Mouse (Mus musculus) lung, postnatal 4 days (tissue): ENCODE measurements at regions not wholly inside any gene's neighbourhood (a gene's known extent, or its start where the extent isn't known, plus 50 kb on each side); places are given as distances from the start of the nearest gene placed in this dataset.

ENCODE experiments used
- DNase-seq, 2 experiments: peaks; one replicate each; pipeline ENCODE4 v3.0.0; 2021

DNA sequence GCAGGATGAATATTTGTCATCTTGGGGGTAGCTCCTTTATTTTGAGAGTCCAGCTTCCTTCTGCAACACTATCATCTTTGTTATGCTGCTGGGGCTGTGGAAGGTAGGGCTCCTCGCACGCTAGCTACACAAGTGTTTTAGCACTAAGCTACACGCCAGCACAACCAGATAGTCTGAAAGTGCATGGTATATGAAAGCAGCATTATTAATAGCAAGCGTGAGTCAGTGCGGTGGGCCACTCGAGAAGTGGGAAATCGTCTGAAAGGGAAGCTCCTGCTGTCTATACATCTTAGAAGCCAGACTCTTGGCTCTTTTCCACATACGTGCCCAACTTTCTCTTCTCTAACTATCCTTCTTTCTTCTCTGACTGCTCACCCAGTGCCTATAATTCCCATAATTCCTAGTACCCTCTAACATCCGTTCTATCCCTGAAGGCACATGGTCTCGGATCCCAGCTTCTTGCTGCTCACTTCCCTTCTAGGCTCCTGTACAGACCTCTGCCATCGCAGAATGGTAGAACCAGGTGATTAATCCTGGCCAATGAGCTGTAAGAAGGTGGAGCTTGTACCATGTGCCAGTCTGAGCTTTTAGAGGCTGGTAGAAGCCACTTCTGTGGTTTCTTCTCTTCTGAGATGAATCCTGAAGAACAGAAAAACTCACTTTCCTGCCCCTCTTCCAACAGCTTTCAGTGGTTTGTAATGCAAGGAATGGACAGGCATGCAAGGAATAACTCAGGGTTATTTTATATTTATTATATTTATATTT, 55.5 kb downstream of the E030025P04Rik start:
- no peak for DNase-seq

DNA sequence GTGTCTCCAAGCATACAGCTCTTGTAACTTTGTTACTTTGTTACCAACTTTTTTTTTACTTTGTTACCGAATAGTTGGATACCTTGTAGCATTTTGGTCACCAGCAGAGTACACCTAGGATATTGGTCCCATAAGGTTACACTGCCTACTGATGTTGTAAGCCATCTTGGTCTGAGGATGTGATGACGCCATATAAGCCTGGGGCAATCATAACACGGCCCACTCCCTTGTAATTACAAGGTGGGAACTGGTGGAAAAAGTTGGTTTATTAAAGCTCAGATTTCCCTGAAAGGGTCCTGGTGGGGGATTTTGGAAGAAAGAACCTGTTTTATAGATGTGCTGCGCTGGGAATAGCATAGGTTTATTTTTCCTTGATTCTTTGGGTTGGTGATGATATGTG, 62.2 kb downstream of the E030025P04Rik start:
- DNase-seq, result no peak

DNA sequence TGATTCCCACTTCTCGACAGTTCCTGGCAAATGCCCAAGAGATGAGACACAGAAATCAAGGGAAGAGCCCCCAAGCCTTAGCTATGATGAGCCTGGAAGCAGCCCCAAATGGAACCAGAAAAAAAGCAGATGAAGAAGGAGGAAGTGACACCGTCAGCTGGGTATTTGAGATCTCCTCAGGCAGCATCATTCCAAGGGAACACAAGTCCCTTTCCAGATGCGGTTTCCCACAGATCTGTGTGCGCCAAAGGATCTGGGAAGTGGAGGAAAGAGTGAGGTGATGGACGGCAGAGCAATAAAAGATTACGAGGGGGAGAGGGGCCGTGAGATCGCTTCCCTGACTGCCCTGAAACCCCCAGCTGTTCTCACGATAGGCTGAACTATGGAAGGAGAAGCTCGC, 62.7 kb downstream of the E030025P04Rik start:
- no peak for DNase-seq

DNA sequence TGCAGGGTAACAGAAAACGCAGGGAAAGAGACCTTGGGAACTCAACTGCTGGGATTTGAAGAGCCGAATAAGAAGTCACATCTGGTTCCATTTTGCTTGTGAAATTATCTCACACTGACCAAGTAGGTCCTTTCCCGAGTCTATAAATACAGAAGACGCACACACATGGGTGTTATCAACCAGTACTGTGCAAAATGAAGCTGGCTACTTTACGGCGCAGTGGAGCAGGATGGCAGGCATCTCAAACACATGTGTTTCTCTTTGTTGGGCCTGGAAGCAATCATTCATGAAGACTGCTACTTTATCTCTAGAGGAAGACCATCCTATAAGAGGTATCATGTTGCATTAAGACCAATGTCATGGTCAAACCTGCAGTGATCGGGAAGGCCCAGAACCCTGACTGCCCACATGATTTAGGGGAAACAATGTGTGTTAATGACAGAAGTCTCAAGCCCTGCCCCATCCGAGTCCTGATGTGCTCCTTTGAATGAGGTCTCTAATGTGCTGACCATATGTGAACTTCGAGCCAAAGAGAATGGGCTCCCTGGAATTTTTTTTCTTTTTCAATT, 63.2 kb downstream of the E030025P04Rik start:
- no peak for DNase-seq

DNA sequence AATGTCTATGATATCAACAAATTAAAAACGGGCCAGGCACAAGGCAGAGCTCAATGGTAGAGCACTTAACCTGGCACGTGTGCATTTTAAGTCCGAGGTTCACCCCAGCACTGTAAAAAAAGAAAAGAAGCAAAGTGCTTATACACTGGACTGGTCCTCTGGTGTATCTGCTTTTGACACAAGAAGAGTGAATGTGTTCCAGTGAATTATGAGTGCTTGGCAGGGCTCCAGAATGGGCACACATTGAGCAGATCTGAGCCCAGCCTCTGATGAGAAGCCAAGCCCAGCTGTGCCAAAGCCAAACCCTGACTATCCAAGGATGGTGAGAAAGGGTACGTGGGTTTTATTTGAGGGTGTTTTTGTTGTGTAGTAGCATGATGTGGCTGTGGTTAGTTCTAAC, 64.7 kb downstream of the E030025P04Rik start:
- DNase-seq, result no peak

DNA sequence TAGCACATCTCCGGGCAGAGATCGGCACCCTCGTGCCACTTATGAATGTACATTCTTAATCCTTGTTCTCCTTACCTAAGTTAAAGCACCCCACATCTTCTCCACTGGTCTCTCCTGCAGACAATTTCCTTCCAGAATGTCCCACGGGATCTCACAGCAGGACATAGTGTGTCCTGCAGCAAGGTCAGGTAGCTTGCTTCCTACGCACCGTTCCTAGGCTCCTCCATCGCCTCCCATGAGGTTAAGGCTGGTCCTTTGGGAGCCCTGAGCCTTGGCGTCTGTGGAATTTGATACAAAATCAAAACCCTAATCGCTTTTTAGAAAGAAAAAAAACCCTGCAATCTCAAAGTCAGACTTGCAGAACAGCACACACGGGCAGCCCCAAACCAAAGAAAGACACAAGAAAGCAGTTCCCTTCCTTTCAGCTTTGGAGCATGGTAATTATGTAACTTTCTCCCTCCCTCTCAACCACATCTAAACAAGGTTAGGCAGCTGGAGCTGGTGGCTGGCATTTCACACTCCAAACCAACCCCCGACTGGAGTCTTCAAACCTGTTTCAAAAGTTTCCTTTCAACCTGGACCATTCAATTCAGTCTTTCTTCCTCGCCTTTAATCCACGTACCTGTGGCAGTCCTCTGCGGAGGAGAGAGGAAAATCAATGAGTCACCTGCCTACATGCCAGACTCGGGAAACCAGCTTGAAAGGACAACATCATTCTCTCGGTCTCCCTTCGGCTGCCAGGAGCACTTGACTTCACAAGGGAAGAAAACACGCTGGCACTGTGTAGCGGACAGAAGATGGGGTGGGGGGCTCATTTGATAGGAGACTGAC, 67.4 kb downstream of the E030025P04Rik start:
- no peak for DNase-seq

DNA sequence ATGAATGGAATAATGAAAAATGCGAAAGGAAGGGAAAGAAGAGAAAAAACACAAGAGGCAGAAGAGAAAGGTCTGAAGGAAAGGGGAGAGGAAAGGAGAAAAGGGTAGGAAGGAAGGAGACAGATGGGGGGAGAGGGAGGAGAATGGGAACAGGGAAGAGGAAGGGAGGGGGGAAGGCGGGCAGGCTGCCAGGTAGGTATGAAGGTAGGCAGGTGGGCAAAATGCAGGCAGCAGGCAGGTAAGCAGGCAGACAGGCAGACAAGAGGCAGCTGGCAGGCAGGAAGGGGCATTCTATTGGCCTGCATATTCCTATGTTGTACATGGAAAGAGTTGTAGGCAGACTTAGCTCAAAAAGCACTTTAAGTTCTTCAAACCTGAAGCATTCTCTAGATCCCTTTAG, 72.8 kb downstream of the E030025P04Rik start:
- DNase-seq, result no peak

DNA sequence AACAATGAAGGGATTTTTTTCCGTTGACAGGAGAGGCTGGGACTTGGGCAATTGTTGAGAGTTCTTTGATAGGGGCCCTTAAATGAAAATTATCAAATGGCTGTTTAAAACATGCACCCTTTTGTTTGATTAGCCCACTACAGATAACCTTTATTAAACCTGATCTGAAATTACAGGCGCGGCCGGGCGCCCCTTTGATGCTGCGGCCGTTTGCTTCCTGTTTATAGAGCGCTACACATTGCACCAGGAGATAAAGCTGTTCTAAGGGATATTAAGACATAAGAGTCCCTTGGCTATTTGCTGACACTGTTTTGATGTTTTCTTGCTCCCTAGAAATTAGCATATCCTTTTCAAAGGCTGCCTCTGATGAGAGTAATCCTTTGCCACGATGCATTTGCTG, 73.8 kb downstream of the E030025P04Rik start:
- DNase-seq, result peak; percentile 26 to 60

DNA sequence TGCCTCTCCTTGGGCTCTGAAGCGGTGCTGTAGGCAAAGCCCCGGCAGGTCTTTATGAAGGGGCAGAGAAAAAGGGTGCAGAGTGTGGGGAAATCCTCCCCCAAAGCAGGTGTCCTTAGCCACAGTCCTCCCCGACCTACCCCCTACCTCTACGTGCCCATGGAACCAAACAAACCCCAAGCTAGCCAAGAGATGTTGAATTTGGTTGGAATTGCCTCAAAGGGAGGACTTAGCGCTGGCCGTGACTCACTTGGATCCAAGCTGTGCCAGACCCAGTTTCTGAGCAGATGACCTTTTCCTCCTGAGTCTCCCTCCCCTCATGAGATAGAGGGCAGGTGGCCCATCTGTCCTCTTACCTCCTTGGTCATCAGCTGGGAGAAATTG, 74.9 kb downstream of the E030025P04Rik start:
- DNase-seq, result no peak

DNA sequence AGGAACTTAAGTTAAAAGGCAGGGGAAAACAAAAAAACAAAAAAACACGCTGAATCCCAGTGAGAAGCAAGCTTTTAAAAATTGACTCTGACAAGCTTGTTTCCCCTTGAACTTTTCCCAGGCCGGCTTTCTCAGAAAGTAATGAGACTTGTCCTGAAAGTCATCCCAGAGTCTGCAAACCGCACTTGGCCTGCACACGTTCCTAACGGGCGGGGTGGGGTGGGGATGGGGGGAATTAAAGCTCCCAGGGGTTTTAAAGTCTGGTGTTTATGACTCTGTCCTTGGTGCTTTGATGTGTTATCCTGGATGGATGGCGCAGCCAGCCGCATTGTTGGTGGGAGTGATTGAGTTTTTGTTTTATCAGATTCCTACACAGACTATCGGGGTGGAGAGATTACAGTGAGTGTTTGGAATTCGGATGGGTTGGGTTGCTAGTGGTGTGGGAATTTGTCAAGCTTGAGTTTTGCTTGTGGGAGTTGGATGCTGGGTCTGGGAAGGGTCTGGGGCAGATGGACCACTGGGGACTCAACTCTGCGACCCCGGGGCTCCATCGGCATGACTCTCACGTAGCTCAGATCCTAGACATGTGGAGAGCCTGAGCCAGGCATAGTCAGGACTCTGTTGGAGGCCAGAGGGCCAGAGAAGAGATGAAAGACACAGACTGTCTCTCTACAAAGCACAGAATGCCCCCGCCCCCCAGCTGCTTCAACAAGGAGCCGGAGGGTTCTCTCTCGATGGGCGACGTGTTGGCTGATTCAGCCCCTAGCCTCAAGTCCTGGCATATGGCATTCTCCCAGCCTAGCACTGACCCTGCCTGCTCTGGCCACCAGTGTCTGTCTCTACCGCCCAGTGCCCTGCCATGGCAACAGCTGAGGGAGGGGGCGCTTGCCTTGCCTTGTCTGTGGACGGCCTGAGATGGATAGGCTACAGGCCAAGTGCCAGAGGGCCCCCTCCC, 75.5 kb downstream of the E030025P04Rik start:
- peak; percentile 21 to 61 for DNase-seq

DNA sequence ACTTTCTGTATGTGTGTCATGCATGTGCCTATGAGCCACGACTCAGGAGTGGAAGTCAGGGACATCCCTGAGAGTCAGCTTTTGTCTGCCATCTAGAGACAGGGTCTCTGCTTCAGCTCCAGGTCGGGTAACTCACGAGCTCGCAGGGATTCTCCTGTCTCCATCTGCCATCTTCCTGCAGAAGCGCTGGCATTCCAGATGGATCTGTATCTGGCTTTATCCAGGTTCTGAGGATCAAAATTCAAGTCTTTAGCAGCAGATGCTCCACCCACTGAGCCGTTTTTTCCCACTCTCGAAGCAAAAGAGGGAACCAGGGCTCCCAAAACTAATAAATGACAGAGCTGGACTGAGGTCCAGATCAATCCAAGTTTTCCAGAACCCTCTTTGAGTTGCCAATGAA, 76.4 kb downstream of the E030025P04Rik start:
- no peak for DNase-seq

DNA sequence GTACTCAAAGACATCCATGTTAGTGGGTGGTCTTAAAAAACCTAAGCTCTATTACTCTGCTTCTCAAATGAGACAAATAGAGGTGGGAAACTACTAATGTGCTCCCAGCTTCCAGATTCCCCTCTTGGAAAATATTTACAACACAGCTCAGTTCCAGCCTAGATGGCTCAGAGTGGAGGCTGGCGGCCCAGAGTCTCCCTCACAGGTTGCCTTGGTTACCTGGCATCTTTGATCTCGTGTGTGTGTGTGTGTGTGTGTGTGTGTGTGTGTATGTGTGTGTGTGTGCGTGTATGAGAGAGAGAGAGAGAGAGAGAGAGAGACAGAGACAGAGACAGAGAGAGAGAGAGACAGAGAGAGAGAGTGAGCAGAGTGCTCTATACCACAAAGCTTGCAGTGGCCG, 82.2 kb downstream of the E030025P04Rik start:
- no peak for DNase-seq

DNA sequence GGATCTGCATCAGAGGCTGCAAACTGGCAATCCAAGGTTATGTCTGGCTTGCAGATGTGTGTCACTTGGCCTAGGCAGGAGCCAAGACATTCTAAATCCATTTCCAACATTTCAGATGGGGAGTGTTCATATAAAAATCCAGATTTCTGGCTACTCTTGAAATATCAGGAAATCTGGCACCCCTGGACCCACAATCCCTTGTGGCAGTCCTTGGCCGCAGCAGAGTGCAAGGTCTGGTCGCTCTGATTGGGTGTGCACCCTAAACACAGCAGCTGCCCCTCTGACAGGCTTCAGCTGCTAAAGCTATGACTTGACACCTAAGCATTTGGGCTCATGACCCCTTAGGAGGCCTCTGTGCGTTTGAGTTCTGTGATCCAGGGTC, 83.7 kb downstream of the E030025P04Rik start:
- DNase-seq, result peak; percentile 69 to 90

DNA sequence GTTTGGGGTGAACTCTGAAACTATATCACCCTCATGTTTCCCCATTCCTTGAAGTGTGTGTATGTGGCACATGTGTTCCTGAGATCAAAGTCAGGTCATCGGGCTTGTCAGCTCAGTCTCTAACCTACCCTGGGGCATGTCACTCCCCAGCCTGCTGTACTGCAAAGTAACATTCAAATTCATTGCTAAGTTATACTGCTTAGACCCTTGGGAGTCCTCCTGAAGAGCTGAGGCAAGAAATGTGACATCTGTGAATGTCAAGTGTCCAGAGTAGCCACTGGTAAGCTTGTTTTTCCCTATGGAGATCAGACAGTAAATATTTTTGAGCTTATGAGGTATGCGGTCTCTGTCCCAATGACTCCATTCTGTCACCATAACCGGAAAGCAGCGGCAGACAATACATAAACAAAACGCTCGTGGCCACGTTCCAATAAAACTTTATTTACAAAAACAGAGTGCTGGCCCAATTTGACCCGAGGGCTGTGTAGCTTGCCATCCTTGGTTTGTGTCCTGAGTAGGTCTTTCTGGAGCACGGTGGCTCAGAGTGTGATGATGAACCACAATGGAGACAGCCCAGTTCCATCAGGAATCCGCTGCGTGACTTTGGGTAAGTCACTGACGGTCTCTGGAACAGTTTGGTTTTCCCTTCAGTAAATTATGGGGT, 84.2 kb downstream of the E030025P04Rik start:
- DNase-seq, result peak; percentile 63 to 75

DNA sequence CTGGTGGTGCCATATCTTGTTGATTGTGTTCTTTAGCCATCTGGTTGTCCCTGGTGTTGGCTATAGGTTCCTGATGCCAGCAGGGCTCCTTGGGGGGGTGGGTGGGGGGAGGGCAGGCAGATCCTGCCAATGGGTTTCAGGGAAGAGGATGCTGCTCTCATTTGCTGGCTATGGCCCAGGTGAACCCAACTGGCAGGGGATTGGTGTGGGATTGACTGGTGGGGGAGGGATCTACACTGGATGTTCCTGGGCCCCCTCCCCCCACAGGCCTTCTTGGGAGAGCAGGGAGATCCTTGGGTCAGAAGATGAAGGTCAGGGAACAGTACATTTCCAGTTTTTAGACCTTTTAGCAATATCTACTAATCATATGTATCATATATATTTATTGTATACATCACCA, 86.1 kb downstream of the E030025P04Rik start:
- DNase-seq, result no peak

DNA sequence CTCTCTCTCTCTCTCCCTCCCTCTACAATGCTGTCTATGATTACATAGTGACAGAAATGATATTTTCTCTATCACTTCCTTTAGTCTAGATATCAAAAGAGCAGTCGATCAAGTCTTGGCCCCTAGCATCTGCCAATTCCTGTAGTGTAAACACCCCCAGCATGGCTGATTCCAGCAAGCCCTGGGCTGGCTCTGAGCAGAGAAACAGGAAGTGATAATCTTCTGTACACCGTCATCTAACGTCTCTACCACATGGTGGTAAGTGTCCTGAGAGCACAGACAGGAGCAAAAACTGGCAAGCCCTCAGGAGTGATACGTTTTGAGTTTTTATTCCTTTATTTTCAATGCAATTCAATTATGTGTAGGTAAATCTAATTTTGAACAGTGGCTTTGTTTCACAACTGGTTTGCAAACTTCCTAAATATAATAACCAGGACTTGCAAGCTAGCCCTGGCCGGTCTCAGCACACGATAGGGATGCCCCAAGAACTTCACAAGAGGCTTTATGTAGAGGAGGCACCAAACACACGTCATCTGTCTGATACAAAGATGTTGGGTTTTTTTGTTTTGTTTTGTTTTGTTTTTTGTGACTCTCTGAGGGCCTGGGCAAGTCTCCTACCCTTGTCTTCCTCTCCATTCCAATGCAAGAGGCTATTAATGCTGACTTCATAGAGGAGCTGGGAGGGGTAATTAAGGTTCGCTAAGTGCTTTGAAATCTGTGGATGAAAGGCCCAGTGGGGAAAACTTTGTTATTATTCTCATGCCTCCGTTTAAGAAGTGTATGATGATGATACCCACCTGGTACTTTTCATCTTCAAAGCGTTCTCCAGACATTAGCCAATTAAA, 95.7 kb downstream of the E030025P04Rik start:
- DNase-seq, result peak in 1 of 2 experiments; percentile 56

DNA sequence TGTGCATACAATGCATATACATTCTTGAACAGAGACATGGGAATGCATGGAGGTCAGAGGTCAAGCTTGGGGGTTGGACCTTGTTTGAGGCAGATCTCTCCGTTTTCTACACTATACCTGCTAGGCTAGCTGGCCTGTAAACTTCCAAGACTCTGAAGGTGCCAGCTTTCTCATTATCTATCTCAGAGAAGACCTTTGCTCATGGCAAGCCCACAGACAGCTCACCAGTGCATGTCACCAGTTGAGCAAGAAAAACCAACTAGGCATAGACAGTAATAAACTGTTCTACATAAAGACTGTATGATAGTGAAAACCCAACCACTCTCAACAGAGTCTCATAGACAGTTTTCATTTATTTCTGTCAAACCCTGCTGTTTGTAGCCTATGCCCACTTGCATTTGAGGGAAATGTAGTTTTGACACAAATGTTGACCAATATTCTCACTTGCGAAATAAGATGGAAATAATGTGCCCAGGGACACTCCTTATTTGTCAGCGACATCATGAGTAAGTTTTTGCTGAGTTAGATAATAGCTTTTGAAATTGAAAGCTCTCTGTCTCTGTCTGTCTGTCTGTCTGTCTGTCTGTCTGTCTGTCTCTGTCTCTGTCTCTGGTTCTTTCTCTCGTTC, 96.6 kb downstream of the E030025P04Rik start:
- no peak for DNase-seq

DNA sequence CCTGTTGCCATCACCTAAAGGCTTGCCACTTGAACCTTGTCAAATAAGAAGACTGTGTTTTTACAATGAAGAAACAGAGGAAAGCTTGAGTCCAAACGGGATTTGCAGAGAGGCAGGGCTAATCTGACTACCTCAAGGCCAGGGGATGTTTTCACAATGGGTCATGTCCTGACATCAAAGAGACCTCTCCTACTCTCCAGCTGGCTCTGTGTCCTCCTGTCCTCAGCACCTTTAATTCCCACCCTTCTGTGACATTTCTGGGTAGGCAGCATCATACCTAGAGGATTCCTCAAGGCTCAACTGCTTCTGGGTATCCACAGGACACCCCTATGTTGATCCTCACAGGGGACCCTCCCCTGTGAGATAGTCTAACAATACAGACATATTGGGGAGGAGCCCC, 97.7 kb downstream of the E030025P04Rik start:
- DNase-seq, result no peak

DNA sequence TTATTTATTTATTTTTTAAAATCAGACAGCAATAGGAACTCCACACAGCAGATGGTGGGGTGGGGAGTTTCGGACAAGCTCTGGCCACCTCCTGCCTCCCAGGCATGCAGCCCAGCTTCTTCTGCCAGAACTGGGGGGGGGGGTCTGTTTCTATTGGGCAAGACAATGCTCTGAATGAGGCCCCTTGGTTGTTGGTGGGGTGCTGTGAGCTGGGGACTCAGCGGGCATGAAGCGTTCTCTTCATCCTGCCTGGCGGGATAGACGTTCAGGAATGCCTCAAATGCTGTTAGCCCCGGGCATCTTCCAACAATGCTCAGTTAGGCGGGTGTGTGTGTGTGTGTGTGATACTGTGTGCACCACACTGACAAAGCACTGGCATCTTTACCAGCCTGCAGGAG, 103.7 kb downstream of the E030025P04Rik start:
- peak in 1 of 2 experiments; percentile 70 for DNase-seq

DNA sequence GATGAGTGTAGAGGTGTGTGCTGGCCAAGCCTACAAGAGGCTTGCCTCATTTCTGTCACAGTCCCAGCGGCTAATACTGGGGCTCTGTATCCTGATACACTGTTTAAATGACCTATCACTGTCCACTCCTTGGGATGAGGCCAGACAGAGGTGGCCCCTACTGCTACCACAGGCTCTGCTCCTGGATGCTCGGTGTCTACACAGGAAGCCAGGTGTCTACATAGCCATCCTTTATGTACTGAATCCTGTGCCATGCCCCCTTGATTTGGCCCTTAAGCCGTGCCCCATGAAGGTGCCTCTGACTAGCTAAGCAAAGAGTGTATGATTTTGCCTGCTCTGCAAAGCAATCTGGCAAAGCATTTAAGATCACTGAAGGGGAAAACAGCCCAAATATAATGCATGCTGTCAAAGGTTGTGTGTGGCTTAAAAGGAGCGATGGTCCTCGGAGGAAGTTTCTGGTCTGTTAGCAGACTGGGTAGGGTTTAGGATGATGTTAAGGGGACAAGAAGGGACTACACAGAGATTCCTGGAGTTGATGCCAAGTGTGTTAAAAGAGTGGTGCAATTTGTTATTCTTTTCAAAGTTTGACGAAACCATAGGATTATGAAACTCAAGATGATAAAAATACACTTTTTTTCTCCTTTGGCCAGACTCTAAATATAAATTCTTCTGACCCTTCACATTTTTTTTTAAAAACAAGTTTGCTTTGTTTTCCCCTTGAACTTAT, 104.2 kb downstream of the E030025P04Rik start:
- no peak for DNase-seq
